Mouse (Mus musculus) layer of hippocampus, adult 2 months (tissue): ENCODE data around the gene Pdzd7. TPM values are rescaled to one million over a fixed set of nuclear protein-coding genes. Genes with fewer than 3 reads are reported as not detected.

ENCODE experiments used
- DNase-seq, 2 experiments: peaks; one replicate each; pipeline ENCODE4 v3.0.0; 2022; ENCODE audit warnings: low spot score in 2 of 2
- H3K27ac ChIP-seq: fragments of 200-600 bp; 2 replicates; pipeline ENCODE4 v1.8.1; 2022
- H3K4me3 ChIP-seq: fragments of 200-600 bp; 2 replicates; pipeline ENCODE4 v1.8.1; 2022; ENCODE audit warnings: mild to moderate bottlenecking
- CTCF ChIP-seq: fragments of 200-600 bp; conservative IDR thresholded peaks from 2 replicates; pipeline ENCODE4 v1.8.1; 2022; ENCODE audit warnings: antibody characterized with exemption, mild to moderate bottlenecking, moderate library complexity
- long read RNA-seq, 2 experiments: library from polyadenylated mRNA; stranded (forward); transcript quantifications; one replicate each; pipeline ENCODE4 v2.0.0; 2021; ENCODE audit warnings: borderline mapping rate in 2 of 2
- total RNA-seq, 2 experiments: library from RNA; stranded (reverse); gene quantifications; 2 replicates each; pipeline ENCODE4 v1.2.3; 2021

The Pdzd7 gene
- total RNA-seq, result 1 to 10 TPM; 2.1 to 3.3 TPM
- long read RNA-seq, experiment 1, partial matches to known transcripts, result 1 of 3 reads
- long read RNA-seq, experiment 1, other reads (novel, unspliced or antisense), result 2 of 3 reads
- long read RNA-seq, experiment 2, partial matches to known transcripts, result 1 of 4 reads
- long read RNA-seq, experiment 2, other reads (novel, unspliced or antisense), result 3 of 4 reads

GRCm38 (mm10) chr19:45045651-45046050, at the start of gene Pdzd7:
TSS of gene Pdzd7 (minus strand) at chr19:45045717.
- DNase-seq, result no peak
- no peak for TF ChIP-seq CTCF
- Histone ChIP-seq H3K27ac (peak within 1 kb of the TSS; percentile 97), H3K4me3 (peak within 1 kb of the TSS; percentile 78)

- Histone ChIP-seq H3K4me3 (no peak overlapping the region), H3K27ac (no peak overlapping the region)
- peak; percentile 77 for TF ChIP-seq CTCF
- peak in 1 of 2 experiments; percentile 44 for DNase-seq
Observed at GRCm38 (mm10) chr19:45081841-45082550, 36.5 kb upstream of the Pdzd7 start.

- TF ChIP-seq CTCF, result peak; percentile 96
- DNase-seq, result peak in 1 of 2 experiments; percentile 79
- Histone ChIP-seq H3K4me3 (no peak overlapping the region; the same call in 1 of the 2 replicates), H3K27ac (no peak overlapping the region)
Observed at GRCm38 (mm10) chr19:45081279-45081678, 35.8 kb upstream of the Pdzd7 start.

DNA sequence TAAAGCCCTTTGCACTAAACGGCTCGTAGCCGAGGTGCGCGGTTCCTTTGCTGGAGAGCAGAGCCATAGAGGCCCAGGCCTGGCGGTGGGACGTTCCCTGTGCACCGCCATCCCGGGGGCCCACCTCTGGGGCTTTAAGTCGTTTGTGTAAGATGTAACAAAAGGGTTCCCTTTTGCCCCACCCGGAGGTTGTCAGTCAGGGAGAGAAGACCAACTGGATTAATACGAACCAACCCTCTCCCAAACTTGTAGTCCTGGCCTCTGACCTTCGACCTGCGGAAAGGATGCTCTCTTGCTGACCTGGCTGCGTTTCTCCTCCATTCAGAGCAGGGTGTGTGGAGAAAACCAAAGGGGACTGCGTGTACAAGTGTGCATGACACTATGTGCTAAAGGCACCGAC, 35.2 kb upstream of the Pdzd7 start:
- no peak for TF ChIP-seq CTCF
- DNase-seq, result no peak
- 0 out of 2 replicates have a peak overlapping the region, but pooled peaks have one; percentile 28 for H3K27ac ChIP-seq
- H3K4me3 ChIP-seq, result peak overlapping the region; percentile 40; the same call in 1 of the 2 replicates

DNA sequence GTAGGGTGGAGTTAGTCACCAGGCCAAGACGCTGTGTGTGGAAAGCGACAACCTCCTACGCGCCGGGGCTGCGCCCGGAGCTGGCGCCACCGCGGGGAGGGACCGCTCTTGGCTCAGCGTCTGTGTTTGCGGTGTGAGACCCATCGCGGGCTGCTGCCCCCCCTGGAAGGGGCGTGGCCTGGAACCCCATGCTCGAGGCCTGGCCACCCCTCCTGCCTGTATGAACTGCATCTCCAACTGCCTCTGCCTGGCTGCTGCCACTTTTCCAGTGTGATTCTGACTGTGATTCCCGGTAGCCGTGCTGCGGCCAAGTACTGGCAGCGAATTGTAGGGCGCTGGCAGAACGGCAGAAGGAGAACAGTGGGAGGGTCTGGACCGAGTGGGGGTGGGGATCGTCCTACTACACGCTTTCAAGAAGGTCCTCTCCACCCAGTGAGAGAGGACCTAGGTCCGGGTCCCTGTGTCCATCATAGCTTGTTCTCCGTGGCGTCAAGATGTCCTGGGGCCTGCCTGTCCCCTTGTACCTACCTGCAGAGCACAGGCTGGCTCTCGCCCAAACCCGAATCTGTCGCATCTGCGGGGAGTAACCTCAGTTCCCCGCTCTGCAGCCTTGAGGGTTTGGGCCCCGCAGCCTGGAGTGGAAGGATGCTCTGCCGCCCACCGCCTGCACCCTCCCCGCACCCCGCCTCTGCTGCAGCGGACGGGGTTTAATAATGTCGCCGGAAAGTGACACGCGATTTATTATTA, 34.4 kb upstream of the Pdzd7 start:
- DNase-seq, result no peak
- no peak for TF ChIP-seq CTCF
- Histone ChIP-seq H3K27ac (0 out of 2 replicates have a peak overlapping the region, but pooled peaks have one; percentile 28), H3K4me3 (peak overlapping the region; percentile 40)

GRCm38 (mm10) chr19:45078971-45079764, 33.7 kb upstream of the Pdzd7 start:
- TF ChIP-seq CTCF, result peak; percentile 53
- Histone ChIP-seq H3K4me3 (peak overlapping the region; percentile 40), H3K27ac (no peak overlapping the region)
- no peak for DNase-seq

DNA sequence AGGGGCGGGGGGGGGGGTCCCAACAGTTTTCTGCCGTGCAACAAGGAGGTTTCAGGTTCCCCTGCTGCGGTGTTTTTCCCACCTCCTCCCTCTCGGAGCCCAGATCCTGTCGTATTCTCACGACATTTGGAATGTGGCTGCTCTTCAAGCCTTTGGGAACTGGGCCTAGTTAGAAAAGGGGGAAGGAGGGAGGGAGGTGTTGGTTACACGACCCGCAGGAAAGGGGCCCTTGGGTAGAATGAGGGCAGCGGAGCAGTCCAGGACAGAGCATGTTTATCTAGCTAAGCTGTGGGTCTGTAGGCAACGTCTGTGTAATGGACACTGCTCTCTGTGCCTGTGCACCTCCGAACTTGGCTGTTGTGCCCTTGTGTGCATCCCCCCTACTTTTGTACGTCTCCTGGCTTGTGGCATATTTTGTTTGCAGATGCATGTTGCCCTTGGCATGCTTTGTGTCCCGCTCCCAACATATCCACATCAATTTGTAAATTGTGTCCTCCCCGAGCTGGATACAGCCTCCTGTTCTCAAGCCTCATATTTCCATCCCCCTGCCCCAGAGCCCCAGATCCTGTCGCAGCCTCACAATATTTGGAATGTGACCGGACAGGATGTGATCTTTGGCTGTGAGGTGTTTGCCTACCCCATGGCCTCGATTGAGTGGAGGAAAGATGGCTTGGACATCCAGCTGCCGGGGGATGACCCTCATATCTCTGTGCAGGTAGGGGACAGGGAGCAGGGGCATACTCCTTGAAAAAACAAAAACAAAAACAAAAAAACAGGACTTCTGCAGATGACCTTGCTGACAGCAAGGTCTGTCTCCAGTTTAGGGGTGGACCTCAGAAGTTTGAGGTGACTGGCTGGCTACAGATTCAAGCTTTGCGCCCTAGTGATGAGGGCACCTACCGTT, 32.5 kb upstream of the Pdzd7 start:
- Histone ChIP-seq H3K4me3 (no peak overlapping the region), H3K27ac (no peak overlapping the region)
- no peak for TF ChIP-seq CTCF
- DNase-seq, result no peak

- H3K4me3 ChIP-seq, result peak overlapping the region; percentile 40
- peak; percentile 71 for TF ChIP-seq CTCF
- no peak for DNase-seq
- H3K27ac ChIP-seq, result no peak overlapping the region
Observed at GRCm38 (mm10) chr19:45076586-45077510, 31.3 kb upstream of the Pdzd7 start.

DNA sequence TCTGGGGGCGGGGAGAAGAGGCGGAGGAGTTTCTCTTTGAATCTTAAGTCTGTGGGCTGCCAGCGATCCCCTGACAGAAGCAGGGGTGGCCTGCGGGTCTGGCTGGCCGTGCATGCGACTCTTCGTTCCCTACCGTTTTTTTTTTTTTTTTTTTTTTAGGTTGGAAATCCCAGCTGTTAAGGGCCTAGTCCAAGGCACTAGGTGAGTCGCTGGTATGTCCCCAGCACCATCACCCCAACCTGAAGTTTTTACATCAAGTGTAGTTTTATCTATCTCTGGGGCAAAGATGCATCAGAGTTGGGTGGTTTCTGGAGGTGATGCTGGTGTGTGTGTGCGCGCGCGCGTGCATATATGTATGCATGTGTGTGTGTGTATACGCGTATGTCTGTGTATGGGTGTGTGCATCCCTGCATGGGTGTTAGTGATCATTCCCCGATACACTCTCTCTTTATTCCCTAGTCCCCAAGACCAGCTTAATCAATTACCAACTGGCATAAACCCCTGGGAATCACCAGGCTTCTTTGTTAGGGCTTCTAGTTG, 30.6 kb upstream of the Pdzd7 start:
- DNase-seq, result no peak
- TF ChIP-seq CTCF, result no peak
- no peak overlapping the region for H3K27ac ChIP-seq

GRCm38 (mm10) chr19:45075323-45076035, 30.0 kb upstream of the Pdzd7 start:
- no peak for TF ChIP-seq CTCF
- DNase-seq, result no peak
- H3K27ac ChIP-seq, result peak overlapping the region; percentile 100

More for the DNA sequence above, 30.6 kb upstream of the Pdzd7 start:
- H3K4me3 ChIP-seq, result peak overlapping the region; percentile 40; the same call in 1 of the 2 replicates

More at GRCm38 (mm10) chr19:45075323-45076035, 30.0 kb upstream of the Pdzd7 start:
- H3K4me3 ChIP-seq, result peak overlapping the region; percentile 93
